Mouse (Mus musculus) embryo, embryonic 9.5 days (tissue): ENCODE measurements around the gene Dpp6.

ENCODE experiments used
- DNase-seq: peaks from one replicate; pipeline ENCODE4 v3.0.0-alpha.2; 2017; ENCODE audit errors: extremely low spot score

The Dpp6 gene

DNA sequence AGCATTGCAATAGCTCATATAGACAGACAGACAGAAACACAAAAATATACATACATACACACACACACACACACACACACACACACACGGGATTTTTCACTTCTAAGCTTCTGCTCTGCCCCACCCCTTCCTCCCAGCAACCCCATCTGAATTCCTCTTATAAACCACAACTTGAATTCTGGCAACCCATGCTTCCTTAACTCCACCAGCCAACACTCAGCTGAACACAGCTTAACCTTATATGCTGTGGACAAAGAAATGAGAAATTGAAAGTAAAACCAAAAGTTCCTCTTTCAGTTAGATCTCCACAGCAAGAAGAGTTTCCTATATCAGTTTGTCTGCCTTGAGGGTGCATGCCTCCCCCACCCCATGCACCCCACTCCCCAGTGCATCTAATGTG is 378.0 kb downstream of the Dpp6 start:
- DNase-seq = no peak

- DNase-seq = peak; percentile 4
Observed at GRCm38 (mm10) chr5:27200581-27201341, 383.8 kb downstream of the Dpp6 start.

DNA sequence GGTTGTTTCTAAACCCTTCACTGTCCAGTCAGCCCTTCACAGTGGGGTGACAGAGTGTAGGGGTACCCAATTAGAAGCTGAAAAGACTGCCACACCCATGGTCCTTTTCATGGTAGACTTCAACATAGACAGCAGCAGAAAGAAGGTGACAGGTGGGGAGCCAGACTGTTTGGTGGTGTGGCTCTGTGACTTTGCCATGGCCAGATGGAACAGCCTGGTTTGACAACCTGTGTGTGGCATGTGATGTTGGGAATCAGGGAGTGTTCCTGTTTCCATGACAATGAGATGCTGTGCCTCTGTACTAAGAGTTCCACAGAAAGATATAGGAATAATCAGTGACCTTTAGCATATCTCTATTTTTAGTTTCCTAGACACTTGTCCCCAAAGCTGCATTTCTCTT is 386.1 kb downstream of the Dpp6 start:
- DNase-seq = no peak

DNA sequence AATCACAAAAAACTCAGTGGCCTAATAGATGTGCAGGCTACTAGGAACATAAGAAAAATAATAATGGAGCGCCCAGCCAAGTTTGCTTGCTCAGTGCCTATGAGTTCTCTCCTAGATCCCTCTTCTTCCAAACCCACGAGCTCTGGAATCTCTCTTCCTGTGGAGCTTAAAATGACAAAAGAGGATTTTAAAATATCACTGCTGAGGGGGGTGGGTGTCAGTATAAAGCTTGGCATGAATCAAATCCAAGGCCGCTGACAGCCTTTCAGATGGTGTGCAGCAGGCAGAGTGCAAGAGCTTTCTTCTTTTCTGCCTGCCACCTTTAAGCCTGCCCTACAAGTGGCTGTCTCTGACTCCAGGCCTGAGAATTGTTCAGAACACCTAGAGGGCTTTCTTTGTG is 387.7 kb downstream of the Dpp6 start:
- no peak for DNase-seq

DNA sequence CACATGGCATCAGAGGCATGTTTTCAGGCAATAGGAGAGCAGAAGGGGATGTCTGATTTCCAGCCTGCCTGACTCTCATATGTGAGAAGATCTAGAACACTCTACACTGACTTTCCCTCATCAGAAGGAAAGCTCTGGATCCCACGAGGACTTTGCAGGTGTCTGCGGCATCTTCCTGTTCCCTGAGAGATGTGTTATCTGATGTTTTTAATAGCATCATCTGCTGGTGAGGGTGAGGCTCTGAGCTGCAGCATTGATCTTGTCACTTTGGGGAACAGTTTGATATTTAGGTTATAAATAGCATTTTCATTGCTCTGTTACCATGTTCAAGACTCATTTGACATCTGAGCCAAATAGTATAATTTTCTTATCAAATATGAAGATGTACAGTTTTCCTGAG is 388.8 kb downstream of the Dpp6 start:
- no peak for DNase-seq

GRCm38 (mm10) chr5:27206213-27206612 is 389.2 kb downstream of the Dpp6 start:
- DNase-seq = no peak

DNA sequence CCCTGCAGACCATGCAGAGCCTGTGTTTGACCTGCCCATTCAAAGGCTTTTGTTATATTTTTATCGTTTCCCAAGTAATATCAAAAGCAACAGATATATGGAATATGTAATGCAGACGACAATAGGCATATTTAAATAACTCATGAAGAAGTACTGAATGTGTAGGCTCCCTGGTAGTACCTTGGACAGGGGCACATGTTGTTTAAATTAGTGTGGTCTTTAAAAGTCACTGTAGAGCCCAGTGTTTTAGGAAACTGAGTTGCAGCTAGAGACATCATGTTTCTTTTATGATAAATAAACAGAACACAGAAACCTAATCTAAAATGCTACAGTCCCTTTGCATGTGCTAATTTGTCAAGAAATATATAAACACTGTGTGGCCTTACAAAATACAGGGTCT is 403.1 kb downstream of the Dpp6 start:
- no peak for DNase-seq

- no peak for DNase-seq
Observed at GRCm38 (mm10) chr5:27242078-27242477, 425.1 kb downstream of the Dpp6 start.

DNA sequence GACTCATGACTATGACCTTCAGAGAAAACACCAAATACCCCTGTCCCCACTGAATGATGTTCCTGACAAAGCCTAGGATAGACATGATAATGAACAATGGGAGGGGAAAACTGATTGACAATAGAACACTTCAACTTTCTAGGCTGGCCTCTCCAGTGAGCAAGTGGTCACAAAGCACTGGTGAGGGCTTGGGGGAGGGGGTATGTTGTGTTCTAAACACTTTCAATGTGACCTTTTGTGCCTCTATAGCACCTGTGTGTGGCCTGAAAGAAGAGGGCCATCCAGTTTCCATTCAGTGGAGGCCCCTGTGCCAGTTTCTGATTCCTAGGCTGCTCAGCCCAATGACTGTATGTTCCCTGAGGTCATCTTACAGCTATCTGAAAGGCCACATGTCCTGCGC is 426.2 kb downstream of the Dpp6 start:
- DNase-seq = no peak

DNA sequence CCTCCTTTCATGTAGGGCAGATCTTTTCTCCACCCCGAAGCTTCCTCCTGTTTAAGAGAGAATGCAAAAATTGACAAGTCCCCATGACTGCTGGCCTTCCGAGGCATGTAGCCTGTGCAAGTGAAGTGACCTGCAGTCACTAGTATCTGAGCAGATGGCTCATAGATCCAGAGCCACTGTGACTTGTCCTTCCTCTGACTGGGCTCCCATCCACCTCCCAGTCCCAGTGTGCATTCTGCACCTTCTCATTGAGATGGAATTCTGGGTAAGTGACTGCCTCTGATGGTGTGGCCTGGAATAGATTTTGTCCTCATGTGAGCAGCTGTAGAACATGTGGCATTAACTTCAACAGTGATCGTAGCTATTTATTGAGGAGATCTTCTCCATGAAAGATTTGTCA is 430.8 kb downstream of the Dpp6 start:
- no peak for DNase-seq

- DNase-seq = no peak
Observed at GRCm38 (mm10) chr5:27248685-27249084, 431.7 kb downstream of the Dpp6 start.

GRCm38 (mm10) chr5:27249951-27250350 is 432.9 kb downstream of the Dpp6 start:
- DNase-seq = no peak

DNA sequence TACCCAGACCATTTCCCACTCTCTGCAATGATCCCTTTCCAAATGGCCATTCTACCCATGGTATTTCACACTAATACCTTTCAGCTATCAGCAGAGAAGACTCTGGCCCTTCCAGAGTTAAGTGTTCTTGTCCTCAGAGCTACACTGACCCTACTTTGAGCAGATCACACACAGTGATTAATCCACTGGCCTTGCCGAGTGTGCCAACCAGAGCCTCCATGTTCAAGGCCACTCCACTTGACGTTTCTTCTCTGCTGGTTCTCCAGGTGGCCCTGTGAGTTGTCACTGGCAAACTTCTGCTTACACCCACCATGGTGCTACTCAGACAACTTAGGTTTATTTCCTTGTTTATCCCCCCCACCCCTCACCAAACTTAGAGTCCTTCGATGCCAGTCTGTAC is 433.9 kb downstream of the Dpp6 start:
- DNase-seq = no peak

GRCm38 (mm10) chr5:27251361-27251760 is 434.4 kb downstream of the Dpp6 start:
- no peak for DNase-seq

DNA sequence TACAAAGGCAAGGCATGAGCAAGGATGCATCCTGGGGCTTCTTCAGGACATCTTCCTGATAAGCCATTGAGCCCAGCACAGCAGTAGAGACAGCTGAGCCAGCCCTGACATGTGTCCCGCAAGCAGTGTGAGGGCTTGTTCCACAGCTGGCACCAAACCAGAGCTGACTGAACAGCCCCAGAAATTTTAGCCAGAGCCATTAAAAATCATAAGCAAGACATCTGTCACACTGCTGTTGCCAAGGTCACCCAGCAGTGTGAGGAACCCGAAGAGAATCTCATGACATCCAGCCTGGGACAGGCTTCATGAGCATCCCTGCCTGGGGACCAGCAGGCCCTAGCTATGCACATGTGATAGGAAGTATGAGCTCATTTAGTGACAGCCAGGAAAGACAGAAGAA is 438.2 kb downstream of the Dpp6 start:
- no peak for DNase-seq

- DNase-seq = no peak
Observed at GRCm38 (mm10) chr5:27258636-27259035, 441.6 kb downstream of the Dpp6 start.

DNA sequence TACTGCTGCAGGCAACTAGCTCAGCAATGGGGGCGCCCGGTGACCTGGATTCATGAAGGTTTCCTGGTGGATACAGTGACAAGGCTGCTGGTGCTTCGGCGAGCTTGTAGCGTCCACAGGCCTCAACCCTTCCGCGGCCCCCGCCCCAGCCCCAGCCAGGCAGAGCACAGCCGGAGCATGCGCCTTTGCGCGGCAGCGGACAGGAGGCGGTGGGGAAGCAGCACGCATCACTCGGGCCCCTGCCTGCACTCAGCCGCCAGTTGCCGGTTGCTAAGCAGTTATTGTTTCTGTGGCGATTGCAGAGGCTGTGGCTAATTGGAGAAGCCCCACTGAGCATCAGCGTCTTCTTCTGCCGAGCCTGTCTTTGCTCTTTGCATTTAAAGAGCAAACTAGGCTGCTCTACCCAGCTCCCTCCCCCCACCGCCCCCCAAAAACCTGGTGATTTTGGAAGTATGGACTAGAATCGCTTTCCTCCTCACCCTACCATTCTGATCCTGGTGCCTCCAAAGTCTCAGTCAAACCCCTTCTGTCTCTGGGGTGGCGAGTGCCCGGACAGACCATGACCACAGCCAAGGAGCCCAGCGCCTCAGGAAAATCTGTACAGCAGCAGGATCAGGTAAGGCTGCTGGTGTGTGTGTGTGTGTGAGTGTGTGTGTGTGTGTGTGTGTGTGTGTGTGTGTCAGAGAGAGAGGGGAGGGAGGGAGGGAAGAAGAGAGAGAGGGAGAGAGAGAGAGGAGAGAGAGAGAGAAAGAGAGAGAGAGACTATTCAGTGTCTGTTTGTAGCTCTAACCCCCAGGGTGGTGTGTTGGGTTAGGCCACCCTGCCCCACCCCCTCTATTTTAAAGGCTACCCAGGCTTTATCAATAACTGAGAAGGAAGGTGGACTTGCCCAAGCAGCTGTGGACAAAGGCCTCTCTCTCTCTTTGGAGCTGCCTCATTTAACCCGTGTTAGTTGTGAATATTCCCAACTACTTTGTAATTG is 445.0 kb downstream of the Dpp6 start:
- peak; percentile 65 for DNase-seq

- DNase-seq = no peak
Observed at GRCm38 (mm10) chr5:27262751-27263150, 445.7 kb downstream of the Dpp6 start.

DNA sequence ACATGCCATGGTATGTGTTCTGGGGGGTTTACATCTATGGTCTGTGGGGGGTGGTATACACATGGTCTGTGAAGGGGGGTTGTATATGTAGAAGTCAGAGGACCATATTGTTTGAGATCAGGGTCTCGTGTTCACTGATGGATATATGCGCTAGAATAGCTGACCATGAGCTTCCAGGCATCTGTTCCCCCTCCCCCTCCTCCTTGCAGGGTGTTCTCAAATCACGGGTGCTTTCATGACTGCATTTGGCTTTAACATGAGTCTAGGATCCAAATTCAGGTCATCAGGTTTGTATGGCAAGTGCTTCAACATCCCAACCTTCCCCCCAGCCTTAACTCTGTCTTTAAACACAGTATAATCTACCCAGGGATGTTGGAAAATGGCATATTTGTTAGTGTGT is 448.3 kb downstream of the Dpp6 start:
- no peak for DNase-seq

- DNase-seq = no peak
Observed at GRCm38 (mm10) chr5:27271336-27271735, 454.3 kb downstream of the Dpp6 start.

GRCm38 (mm10) chr5:27274781-27275395 is 457.9 kb downstream of the Dpp6 start:
- no peak for DNase-seq

DNA sequence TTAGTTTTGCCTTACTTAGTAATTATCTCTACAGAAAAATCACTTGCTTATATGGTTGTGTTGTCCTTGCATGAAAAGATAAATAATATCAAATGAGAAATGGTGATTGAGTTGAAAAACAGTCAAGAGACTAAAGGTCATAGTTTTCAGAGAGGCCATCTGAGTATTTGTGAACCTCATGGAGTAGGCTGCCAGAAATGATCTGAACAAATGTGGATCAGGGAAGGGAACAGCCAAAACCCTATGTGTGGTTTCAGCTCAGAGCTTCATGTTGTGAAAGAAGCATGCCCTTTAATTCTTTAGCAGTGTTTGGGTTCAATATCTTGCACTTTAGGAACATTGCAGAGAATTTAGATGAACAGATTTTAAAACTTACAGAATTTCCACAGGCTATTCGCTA is 458.9 kb downstream of the Dpp6 start:
- DNase-seq = no peak
